Mouse (Mus musculus): ENCODE results near the gene Batf. TPM values are rescaled to one million over a fixed set of nuclear protein-coding genes. Genes with fewer than 3 reads are reported as not detected.
"Not testable (repeated sequence)": the region's sequence is repeated elsewhere in the genome, so short reads cannot be mapped to it uniquely, and the experiment has no call there.

The Batf gene
- polyA plus RNA-seq, 1 experiment from 2014 or later: 4.1 TPM

DNA sequence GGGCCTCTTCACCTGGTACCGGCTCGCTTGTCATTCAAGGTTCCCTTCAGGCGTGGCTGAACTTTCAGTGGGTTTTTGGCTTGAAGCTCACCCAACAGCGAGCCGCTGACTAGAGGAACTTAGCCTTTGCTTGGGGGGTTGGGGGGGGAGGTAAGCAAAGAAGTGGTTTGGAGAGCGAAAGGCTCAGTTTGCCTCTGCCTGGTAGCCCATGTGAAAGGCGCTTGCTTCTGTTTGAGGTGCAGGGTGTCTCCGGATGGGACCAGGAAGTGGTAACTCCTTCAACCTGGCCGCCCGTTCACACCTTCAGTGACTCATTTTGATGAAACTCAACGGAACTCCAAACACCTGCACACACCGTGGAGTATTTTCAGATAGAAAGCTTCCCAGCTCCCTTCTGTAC, 25.6 kb upstream of the Batf start:
- no peak overlapping the region for H3K4me2 ChIP-seq
- H3K36me3 ChIP-seq: no peaks in the 10 kb centered on the region
- WGBS: 83% methylated on average over 12 of the region's 12 CpGs
- H3K27ac ChIP-seq: no peak overlapping the region
- no peak overlapping the region for H3K9ac ChIP-seq
- ATAC-seq (ENCODE audit: insufficient number of reproducible peaks, low FRiP score, low TSS enrichment, low read depth): no peak
- H3K4me3 ChIP-seq: no peak overlapping the region
- H3K4me1 ChIP-seq: no peaks in the 10 kb centered on the region
- no peaks in the 10 kb centered on the region for H3K9me3 ChIP-seq
- H3K27me3 ChIP-seq: no peaks in the 10 kb centered on the region

DNA sequence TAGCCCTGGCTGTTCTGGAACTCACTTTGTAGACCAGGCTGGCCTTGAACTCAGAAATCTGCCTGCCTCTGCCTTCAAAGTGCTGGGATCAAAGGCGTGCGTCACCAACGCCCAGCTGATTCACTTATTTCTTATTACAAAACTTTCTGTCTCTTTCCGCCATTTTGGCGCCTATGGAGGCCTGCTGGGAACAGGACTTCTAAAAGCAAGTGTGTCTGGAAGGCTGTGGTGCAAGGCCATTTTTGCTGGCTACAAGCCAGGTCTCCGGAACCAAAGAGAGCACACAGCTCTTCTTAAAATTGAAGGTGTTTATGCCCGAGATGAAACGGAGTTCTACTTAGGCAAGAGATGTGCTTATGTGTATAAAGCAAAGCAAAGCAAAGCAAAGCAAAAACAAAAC, 24.2 kb upstream of the Batf start:
- H3K9me3 ChIP-seq: not testable (repeated sequence)
- 83% methylated on average over 8 of the region's 8 CpGs for WGBS

GRCm38 (mm10) chr12:85662896-85663295, 23.6 kb upstream of the Batf start:
- Histone ChIP-seq H3K27me3 (no peaks in the 10 kb centered on the region), H3K9me3 (no peaks in the 10 kb centered on the region), H3K36me3 (no peaks in the 10 kb centered on the region), H3K27ac (no peak overlapping the region), H3K4me1 (no peaks in the 10 kb centered on the region), H3K4me3 (no peak overlapping the region), H3K9ac (no peak overlapping the region), H3K4me2 (no peak overlapping the region)
- no peak for ATAC-seq (ENCODE audit: insufficient number of reproducible peaks, low FRiP score, low TSS enrichment, low read depth)
- 10% methylated on average over 9 of the region's 9 CpGs for WGBS

More for the DNA sequence above, 24.2 kb upstream of the Batf start:
- H3K4me1 ChIP-seq; H3K9ac ChIP-seq; ATAC-seq (ENCODE audit: insufficient number of reproducible peaks, low FRiP score, low TSS enrichment, low read depth); H3K27ac ChIP-seq; H3K4me3 ChIP-seq; H3K4me2 ChIP-seq; H3K27me3 ChIP-seq; H3K36me3 ChIP-seq: not testable (repeated sequence)

- Histone ChIP-seq H3K4me2 (no peak overlapping the region), H3K9ac (no peak overlapping the region), H3K9me3 (no peaks in the 10 kb centered on the region), H3K4me3 (no peak overlapping the region), H3K36me3 (no peaks in the 10 kb centered on the region), H3K4me1 (0 out of 2 replicates have a peak, but pooled peaks cover 7% of the 10 kb centered on the region), H3K27ac (no peak overlapping the region), H3K27me3 (no peaks in the 10 kb centered on the region)
- no peak for ATAC-seq (ENCODE audit: insufficient number of reproducible peaks, low FRiP score, low TSS enrichment, low read depth)
- 82% methylated on average over 8 of the region's 8 CpGs for WGBS
Measured at GRCm38 (mm10) chr12:85666112-85666511, 20.4 kb upstream of the Batf start.

DNA sequence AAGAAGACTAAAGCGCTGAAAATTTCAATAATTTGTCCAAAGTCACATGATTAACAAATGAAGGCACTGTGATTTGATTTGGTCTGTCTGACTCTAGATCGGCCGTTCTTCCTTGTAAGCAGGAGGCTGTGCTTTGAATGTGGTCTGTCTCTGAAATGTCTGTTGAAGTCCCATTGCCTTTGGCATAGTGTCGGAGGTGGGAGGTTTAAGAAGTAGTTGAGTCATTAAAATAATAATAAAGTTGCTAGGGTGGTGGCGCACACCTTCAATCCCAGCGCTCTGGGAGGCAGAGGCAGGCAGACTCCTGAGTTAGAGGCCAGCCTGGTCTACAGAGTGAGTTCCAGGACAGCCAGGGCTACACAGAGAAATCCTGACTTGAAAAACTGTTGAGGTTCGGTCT, 19.4 kb upstream of the Batf start:
- no peaks in the 10 kb centered on the region for H3K9me3 ChIP-seq
- WGBS: 88% methylated on average over 7 of the region's 7 CpGs
- H3K9ac ChIP-seq: no peak overlapping the region

DNA sequence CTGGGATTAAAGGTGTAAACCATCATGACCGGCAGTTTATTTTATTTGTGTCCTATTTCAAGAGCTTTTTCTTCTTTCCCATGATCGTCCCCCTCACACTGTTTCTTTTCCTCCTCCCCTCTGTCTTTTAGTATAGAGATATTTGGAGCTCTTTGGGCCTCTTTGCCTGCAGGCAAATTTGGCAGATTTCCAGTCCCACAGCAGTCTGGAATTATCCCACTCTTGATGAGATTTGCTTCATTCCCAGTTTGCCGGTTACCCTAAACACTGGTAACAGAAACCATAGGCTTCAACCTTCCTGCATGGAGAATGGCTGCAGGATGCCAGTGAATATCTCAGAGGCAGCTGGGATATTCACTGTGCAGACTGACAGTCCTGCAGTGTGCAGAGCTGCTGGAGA, 17.8 kb upstream of the Batf start:
- Histone ChIP-seq H3K9me3 (no peaks in the 10 kb centered on the region), H3K4me3 (no peak overlapping the region), H3K27me3 (no peaks in the 10 kb centered on the region), H3K9ac (no peak overlapping the region), H3K27ac (no peak overlapping the region), H3K4me1 (0 out of 2 replicates have a peak, but pooled peaks cover 7% of the 10 kb centered on the region), H3K36me3 (no peaks in the 10 kb centered on the region), H3K4me2 (no peak overlapping the region)
- no peak for ATAC-seq (ENCODE audit: insufficient number of reproducible peaks, low FRiP score, low TSS enrichment, low read depth)
- WGBS: 20% methylated on average over 3 of the region's 3 CpGs

More for the DNA sequence above, 19.4 kb upstream of the Batf start:
- Histone ChIP-seq H3K36me3 (no peaks in the 10 kb centered on the region), H3K27me3 (no peaks in the 10 kb centered on the region), H3K27ac (no peak overlapping the region), H3K4me3 (no peak overlapping the region), H3K4me2 (no peak overlapping the region), H3K4me1 (0 out of 2 replicates have a peak, but pooled peaks cover 7% of the 10 kb centered on the region)
- ATAC-seq (ENCODE audit: insufficient number of reproducible peaks, low FRiP score, low TSS enrichment, low read depth): no peak

DNA sequence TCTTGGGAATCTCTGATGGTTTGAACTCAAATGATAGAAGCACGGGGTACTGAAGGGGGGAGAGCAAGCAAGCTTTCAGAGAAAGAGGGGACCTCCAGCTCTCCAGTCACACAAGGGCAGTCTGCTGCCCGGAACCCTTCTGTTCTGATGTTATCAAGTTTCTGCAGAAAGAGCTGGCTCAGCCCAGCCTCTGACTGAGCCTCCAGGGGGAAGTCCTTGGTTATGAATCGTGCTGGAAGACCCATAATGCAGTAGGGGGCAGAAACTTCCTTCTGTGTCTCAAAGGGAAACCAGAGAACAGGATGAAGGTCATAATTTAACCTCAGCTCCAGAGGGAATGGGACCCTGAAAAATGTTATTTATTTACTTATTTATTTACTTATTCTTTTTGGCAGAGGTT, 16.4 kb upstream of the Batf start:
- Histone ChIP-seq H3K9me3 (no peaks in the 10 kb centered on the region), H3K27ac (no peak overlapping the region), H3K27me3 (no peaks in the 10 kb centered on the region), H3K4me3 (no peak overlapping the region), H3K4me2 (no peak overlapping the region), H3K9ac (no peak overlapping the region), H3K36me3 (no peaks in the 10 kb centered on the region), H3K4me1 (0 out of 2 replicates have a peak, but pooled peaks cover 7% of the 10 kb centered on the region)
- 59% methylated on average over 3 of the region's 3 CpGs for WGBS
- ATAC-seq (ENCODE audit: insufficient number of reproducible peaks, low FRiP score, low TSS enrichment, low read depth): no peak

DNA sequence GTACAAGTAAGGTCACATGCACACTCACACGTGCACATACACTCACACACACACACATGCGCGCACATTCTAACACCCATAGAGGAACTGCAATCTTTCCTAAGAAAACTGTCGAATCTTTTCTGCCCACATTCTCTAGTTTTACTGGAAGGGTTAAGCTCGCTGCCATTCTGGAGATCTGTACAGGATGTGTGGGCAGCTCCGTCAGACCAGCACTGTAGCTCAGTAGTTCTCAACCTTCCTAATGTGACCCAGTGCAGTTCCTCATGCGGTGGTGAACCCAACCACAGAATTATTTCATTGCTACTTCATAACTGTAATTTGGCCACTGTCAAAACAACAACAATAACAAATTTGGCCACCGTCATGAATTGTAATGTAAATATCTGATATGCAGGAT, 12.6 kb upstream of the Batf start:
- H3K4me3 ChIP-seq: no peak overlapping the region
- no peak overlapping the region for H3K4me2 ChIP-seq
- WGBS: 82% methylated on average over 8 of the region's 8 CpGs

GRCm38 (mm10) chr12:85679117-85679516, 7.4 kb upstream of the Batf start:
- no peaks in the 10 kb centered on the region for H3K9me3 ChIP-seq
- H3K4me1 ChIP-seq: no peaks in the 10 kb centered on the region
- H3K27me3 ChIP-seq: no peaks in the 10 kb centered on the region
- H3K4me3 ChIP-seq: no peak overlapping the region
- no peak overlapping the region for H3K9ac ChIP-seq
- no peak for ATAC-seq (ENCODE audit: insufficient number of reproducible peaks, low FRiP score, low TSS enrichment, low read depth)
- H3K4me2 ChIP-seq: no peak overlapping the region
- no peaks in the 10 kb centered on the region for H3K36me3 ChIP-seq
- WGBS: 62% methylated on average over 5 of the region's 5 CpGs
- no peak overlapping the region for H3K27ac ChIP-seq

More for the DNA sequence above, 12.6 kb upstream of the Batf start:
- Histone ChIP-seq H3K4me1 (0 out of 2 replicates have a peak, but pooled peaks cover 3% of the 10 kb centered on the region), H3K27me3 (no peaks in the 10 kb centered on the region), H3K9ac (no peak overlapping the region), H3K27ac (no peak overlapping the region), H3K9me3 (no peaks in the 10 kb centered on the region), H3K36me3 (no peaks in the 10 kb centered on the region)
- ATAC-seq (ENCODE audit: insufficient number of reproducible peaks, low FRiP score, low TSS enrichment, low read depth): no peak

GRCm38 (mm10) chr12:85679808-85680207, 6.7 kb upstream of the Batf start:
- Histone ChIP-seq H3K9ac (no peak overlapping the region), H3K36me3 (no peaks in the 10 kb centered on the region), H3K4me1 (no peaks in the 10 kb centered on the region), H3K4me2 (no peak overlapping the region), H3K9me3 (no peaks in the 10 kb centered on the region), H3K4me3 (no peak overlapping the region), H3K27me3 (no peaks in the 10 kb centered on the region), H3K27ac (no peak overlapping the region)
- no peak for ATAC-seq (ENCODE audit: insufficient number of reproducible peaks, low FRiP score, low TSS enrichment, low read depth)
- WGBS: 75% methylated on average over 2 of the region's 2 CpGs

DNA sequence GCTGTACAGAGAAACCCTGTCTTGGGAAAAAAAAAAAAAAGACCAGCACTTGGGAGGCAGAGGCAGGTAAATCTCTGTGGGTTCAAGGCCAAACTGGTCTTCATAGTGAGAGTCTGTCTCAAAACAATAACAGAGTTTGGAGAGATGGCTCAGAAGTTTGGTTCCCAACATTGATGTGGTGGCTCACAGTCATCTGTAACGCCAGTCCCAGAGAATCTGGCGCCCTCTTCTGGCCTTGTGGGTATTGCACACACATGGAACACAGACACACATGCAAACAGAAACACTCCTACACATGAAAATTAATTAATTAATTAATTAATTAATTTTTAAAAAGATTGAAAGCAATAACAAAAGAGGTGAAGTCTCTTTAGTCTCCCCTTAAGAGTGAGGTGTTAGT, 4.1 kb upstream of the Batf start:
- no peak overlapping the region for H3K4me3 ChIP-seq
- H3K36me3 ChIP-seq: no peaks in the 10 kb centered on the region
- no peak overlapping the region for H3K27ac ChIP-seq
- H3K4me1 ChIP-seq: no peaks in the 10 kb centered on the region
- H3K9ac ChIP-seq: no peak overlapping the region
- 45% methylated on average over 2 of the region's 2 CpGs for WGBS
- ATAC-seq (ENCODE audit: insufficient number of reproducible peaks, low FRiP score, low TSS enrichment, low read depth): no peak
- H3K4me2 ChIP-seq: no peak overlapping the region
- H3K9me3 ChIP-seq: no peaks in the 10 kb centered on the region
- H3K27me3 ChIP-seq: no peaks in the 10 kb centered on the region

DNA sequence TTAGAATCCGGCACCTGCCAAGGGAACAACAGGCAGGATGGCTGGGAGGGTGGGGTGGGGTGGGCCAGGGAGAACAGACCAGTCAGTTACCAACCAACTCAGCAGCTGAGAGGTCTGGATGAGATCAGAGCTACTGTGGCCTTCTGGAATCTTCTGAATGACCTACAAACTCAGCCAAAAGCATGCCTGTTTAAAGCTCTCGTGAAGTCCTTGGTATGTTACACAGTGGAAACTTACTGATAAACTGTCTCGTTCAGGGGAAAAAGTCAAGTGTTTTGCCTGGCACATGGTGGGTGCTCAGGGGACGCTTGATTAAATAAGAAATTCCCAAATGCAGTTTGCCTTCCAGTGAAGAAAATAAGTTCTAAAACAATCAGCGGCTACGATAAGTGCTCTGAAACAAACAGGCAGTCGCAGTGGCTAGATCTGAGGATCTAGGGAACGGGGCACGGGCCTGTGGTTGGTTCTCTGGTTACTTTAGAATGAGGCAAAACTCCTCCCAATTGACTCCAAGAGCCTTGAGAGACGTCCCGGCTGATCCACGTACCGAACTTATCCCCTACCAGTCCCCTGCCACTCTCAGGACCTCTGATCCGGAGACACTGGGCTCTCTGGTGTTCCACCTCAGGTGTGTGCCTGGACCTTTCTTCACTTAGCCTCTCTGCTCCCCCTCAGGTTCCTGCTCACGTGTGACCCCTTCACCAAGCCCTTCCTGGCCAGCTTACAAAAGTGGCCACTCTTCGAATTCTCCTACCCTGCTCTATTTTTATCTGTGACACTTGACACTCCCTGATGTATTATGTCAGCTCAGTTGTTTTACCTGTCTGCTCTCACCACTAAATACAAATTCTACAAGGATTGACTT, 1.8 kb upstream of the Batf start:
- no peak overlapping the region for H3K4me2 ChIP-seq
- H3K9me3 ChIP-seq: no peaks in the 10 kb centered on the region
- H3K27me3 ChIP-seq: peaks cover 3% of the 10 kb centered on the region; the same call in 1 of the 2 replicates
- no peaks in the 10 kb centered on the region for H3K36me3 ChIP-seq
- 72% methylated on average over 16 of the region's 16 CpGs for WGBS
- H3K9ac ChIP-seq: no peak overlapping the region
- ATAC-seq (ENCODE audit: insufficient number of reproducible peaks, low FRiP score, low TSS enrichment, low read depth): no peak
- H3K27ac ChIP-seq: no peak overlapping the region
- no peak overlapping the region for H3K4me3 ChIP-seq
- no peaks in the 10 kb centered on the region for H3K4me1 ChIP-seq
